Mouse (Mus musculus) retina, postnatal 7 days (tissue): Measurements from ENCODE around the gene Kcnma1.

Experiments used
- DNase-seq: peaks from one replicate; pipeline ENCODE4 v3.0.0-alpha.2; 2012; ENCODE audit warnings: low read depth, low spot score

The Kcnma1 gene

GRCm38 (mm10) chr14:23602937-23603336 is 411.4 kb downstream of the Kcnma1 start:
- no peak for DNase-seq

DNA sequence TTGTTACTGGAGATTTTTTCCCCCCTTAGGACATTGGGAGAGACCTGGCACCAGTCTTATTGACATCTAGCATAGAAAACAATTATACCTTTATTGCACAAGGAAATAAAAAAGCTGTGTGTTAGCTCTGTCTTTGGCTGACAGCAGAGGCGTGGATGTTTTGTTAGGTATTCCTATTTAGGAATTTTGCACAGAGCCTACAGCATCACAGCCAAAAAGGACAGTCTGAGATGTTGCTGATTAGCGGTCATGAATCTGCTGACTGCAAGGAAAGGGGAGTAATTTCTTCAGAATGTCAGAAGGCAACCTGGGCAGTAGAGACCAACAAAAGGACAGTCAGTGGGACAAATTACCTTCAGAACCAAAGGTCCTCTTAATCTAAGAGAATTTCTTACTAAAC is 412.2 kb downstream of the Kcnma1 start:
- no peak for DNase-seq

GRCm38 (mm10) chr14:23594629-23595028 is 419.7 kb downstream of the Kcnma1 start:
- DNase-seq: no peak

DNA sequence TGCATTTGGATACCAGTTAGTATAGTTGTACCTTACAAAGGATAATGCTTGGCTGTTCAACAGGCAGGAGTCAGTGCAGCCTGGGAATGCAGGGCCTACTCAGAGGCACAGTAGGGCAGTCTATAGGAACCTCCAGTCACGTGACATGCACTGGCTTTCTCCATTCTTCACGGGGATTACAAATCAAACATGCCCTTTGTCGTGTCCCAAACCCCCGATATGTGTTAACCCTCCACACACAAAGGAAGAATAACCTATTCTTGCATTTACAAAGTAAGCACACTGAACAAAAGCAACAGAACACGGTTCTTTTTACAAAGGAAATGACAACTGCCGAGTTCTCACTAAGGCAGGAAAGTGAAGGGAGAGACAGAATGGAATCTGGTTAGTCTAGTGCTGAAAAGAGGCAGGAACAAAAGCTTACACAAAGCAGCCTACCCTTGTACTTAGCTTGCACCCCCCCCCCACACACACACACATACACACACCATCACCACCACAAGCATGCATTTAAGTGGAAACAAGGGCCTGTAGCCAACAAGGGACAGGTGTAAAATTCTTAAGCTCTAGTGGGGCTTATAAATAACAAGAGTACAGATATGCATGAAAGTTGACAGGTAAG is 421.4 kb downstream of the Kcnma1 start:
- no peak for DNase-seq

- DNase-seq: no peak
These were observed 424.4 kb downstream of the Kcnma1 start for GRCm38 (mm10) chr14:23589744-23590481.

DNA sequence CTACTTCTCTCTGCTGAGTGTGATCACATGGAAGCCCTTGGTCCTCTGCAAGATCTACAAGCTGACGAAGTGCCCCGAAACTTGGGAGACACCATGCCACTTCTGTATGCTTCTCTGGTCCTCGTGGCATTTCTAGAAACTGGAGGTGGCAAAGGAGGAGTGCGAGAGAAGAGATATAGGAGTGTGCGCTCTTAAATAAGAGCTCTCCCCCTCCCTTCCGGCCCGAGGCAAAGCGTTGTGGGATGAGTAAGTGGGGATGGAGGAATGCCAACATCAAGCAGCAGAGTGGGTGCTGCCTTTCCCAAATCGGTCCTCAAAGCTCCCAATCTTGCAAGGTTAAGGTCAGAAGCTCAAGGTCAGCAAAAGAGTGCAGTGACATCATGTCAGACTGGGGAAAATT is 426.8 kb downstream of the Kcnma1 start:
- no peak for DNase-seq

- peak; percentile 59 for DNase-seq
These were observed 431.1 kb downstream of the Kcnma1 start for GRCm38 (mm10) chr14:23583235-23583634.

DNA sequence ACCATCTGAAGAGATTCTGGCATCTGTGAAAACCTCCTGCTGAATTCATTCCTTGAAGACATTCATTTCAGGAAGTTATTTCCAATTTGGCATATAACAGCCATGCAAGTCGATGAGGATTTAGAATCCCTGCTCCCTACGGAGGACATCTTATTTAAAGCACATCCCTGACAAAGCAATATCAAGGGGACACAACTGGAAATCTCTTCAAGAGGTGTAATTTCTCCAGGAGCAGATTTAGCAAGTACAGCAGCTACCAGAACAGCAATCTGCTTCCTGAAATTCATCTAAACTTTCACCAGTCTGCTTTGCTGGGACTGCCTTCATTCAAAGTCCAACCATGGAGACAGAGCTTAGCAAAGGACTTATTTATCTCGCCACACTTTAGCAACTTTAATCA is 433.0 kb downstream of the Kcnma1 start:
- no peak for DNase-seq

GRCm38 (mm10) chr14:23575951-23576350 is 438.3 kb downstream of the Kcnma1 start:
- peak; percentile 23 for DNase-seq

- no peak for DNase-seq
These were observed 440.2 kb downstream of the Kcnma1 start for GRCm38 (mm10) chr14:23574136-23574535.

DNA sequence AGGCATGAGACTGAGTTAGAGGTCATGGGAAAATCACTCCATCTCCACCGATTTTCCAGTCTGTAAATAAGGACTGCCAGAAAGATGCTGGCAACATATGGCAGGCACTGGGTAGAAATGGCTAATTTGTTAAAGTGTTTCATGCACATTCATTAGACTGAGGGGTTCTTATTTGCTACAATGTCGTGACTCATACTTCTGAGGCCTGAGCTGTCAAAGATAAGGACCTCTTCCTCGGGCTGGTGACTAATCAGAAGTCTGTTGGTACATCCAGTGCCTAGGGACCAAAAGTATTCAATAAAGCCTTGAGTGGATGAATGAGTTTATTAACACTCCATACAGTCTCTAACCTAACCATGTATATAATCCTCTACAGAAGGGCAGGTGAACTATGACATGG is 440.9 kb downstream of the Kcnma1 start:
- DNase-seq: no peak

- DNase-seq: no peak
These were observed 441.5 kb downstream of the Kcnma1 start for GRCm38 (mm10) chr14:23572778-23573177.

DNA sequence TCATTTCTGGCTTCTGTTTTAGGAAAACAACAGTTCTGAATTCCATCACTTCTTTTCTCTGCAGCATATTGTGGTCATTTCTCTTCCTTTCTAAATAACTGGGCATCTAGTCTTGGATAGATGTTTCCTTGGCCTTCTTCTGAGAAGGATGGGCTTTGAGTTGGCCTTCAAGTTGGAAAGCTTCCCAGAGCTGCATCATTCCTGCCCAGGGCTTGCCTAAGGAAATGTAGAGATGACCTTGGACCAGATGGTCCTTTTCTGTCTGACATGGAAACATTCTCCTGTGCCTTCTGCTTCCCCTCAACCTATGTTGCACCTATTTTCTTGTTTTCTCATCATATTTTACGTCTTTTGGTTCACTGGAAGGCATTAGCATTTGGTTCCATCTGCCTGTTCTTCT is 444.0 kb downstream of the Kcnma1 start:
- no peak for DNase-seq

DNA sequence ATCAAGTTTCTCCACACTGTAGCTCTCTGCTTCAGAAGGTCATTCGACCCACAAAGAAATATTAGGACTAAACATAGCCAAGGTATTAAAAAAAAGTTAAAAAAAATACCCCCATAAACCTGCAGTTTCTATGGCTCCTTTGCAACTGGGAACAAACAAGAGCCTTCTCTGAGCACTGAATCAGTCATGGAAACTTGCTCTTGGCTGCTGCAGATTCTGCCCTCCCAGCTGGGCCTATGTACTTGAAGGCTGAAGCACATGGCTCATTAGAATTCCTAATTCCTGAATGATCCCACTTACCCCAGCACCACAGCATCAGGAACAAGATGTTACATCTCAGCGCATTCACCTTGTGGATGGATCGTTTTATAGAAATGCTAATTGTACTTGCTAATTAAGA is 448.4 kb downstream of the Kcnma1 start:
- no peak for DNase-seq

DNA sequence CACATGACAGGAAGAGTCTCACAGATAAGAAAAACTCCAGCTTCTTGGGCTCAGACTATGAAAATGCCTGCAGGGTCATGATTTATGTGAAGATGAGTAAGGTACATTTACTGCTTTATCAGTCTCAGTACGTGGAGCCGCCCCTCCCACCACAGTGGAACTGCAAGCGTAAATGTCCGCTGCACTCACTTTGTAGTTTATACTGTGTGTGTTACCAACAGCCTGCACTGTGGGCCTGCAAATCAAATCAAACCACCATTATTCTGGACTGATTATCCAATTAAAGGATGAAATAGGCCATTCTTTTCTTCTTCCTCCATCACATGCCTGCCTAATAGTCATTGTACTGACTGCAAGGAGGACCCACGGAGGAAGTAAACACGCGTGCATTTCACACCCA is 449.8 kb downstream of the Kcnma1 start:
- DNase-seq: no peak

GRCm38 (mm10) chr14:23563180-23563579 is 451.1 kb downstream of the Kcnma1 start:
- no peak for DNase-seq

GRCm38 (mm10) chr14:23555647-23556046 is 458.6 kb downstream of the Kcnma1 start:
- no peak for DNase-seq

- DNase-seq: no peak
These were observed 461.9 kb downstream of the Kcnma1 start for GRCm38 (mm10) chr14:23552252-23552974.

- DNase-seq: no peak
These were observed 463.8 kb downstream of the Kcnma1 start for GRCm38 (mm10) chr14:23550467-23550866.

DNA sequence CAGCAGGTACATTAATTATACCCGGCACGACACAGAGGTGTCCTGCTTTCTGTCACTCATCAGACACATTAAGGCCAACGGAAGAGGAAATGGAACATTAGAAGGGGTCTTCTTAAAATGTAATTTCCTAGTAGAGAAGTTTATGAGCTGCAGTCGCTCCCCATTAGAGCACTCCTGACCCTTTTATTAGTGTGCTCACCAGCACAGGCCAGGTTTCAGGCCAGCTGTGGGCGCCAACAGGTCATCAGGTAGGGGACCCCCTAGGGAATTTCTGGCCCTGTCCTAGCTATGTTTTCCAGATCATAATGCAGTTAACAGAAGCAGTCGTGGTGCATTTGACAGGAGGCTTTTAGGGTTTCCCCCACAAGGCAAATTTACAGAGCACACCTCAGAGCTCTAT is 472.2 kb downstream of the Kcnma1 start:
- DNase-seq: no peak

- no peak for DNase-seq
These were observed 474.7 kb downstream of the Kcnma1 start for GRCm38 (mm10) chr14:23539621-23540020.

GRCm38 (mm10) chr14:23533346-23533745 is 480.9 kb downstream of the Kcnma1 start:
- no peak for DNase-seq
